Mouse (Mus musculus) liver, adult 2 months (tissue): Measurements from ENCODE around the gene Cib4. TPM values are rescaled to one million over a fixed set of nuclear protein-coding genes. Genes with fewer than 3 reads are reported as not detected.

ENCODE experiments used
- DNase-seq: peaks from one replicate; pipeline ENCODE4 v3.0.0-alpha.2; 2011; ENCODE audit warnings: low read depth, low spot score; ENCODE audit errors: extremely low read depth
- H3K27ac ChIP-seq: fragments of 200-500 bp; replicated peaks from 2 replicates; pipeline ENCODE4 v1.5.1; 2012; ENCODE audit warnings: low read depth, mild to moderate bottlenecking, control low read depth, inconsistent platforms, low read length; ENCODE audit not compliant: insufficient read depth
- H3K27me3 ChIP-seq: fragments of 200-500 bp; 2 replicates; pipeline ENCODE4 v1.6.1; 2012; ENCODE audit warnings: mild to moderate bottlenecking, moderate library complexity, low read length, inconsistent platforms; ENCODE audit not compliant: control insufficient read depth, insufficient read depth
- H3K36me3 ChIP-seq: fragments of 200-500 bp; 2 replicates; pipeline ENCODE4 v1.6.1; 2012; ENCODE audit warnings: low read length, inconsistent platforms; ENCODE audit not compliant: control insufficient read depth, insufficient read depth
- H3K4me1 ChIP-seq: fragments of 200-500 bp; 2 replicates; pipeline ENCODE4 v1.6.1; 2011; ENCODE audit warnings: low read length; ENCODE audit not compliant: control insufficient read depth, insufficient read depth
- H3K4me3 ChIP-seq: fragments of 200-500 bp; 2 replicates; pipeline ENCODE4 v1.5.1; 2011; ENCODE audit warnings: low read depth, mild to moderate bottlenecking, control low read depth, low read length, moderate library complexity; ENCODE audit not compliant: insufficient read depth
- H3K79me2 ChIP-seq: fragments of 200-500 bp; 2 replicates; pipeline ENCODE4 v1.6.1; 2012; ENCODE audit warnings: inconsistent platforms, mild to moderate bottlenecking, low read length, moderate library complexity; ENCODE audit not compliant: control insufficient read depth, insufficient read depth
- H3K9ac ChIP-seq: fragments of 200-500 bp; 2 replicates; pipeline ENCODE4 v1.6.1; 2012; ENCODE audit warnings: low read depth, mild to moderate bottlenecking, control low read depth, inconsistent platforms, low read length
- CTCF ChIP-seq: fragments of 200-500 bp; IDR thresholded peaks from 2 replicates; pipeline ENCODE4 v1.5.1; 2011; ENCODE audit warnings: low read depth, low read length, control low read depth
- POLR2A ChIP-seq: fragments of 200-500 bp; IDR thresholded peaks from 2 replicates; pipeline ENCODE4 v1.6.1; 2011; ENCODE audit warnings: low read length, control low read depth; ENCODE audit not compliant: insufficient read depth; ENCODE audit errors: extremely low read depth
- WGBS: fragments of 180-500 bp; shearing (Covaris S2); methylation state at CpG from one replicate; pipeline ENCODE4 v1.1.7; 2018; 5-methylcytosine and 5-hydroxymethylcytosine counted together
- polyA plus RNA-seq: library from polyadenylated mRNA; depleted of rRNA; stranded (reverse); fragments of >200 nt; gene quantifications from 2 replicates; pipeline ENCODE4 v1.2.3, GENCODE M21; 2012
- total RNA-seq: library from RNA; depleted of rRNA; stranded (reverse); fragments of >200 nt; gene quantifications from 2 replicates; pipeline ENCODE4 v1.2.3, GENCODE M21; 2014

The Cib4 gene
- total and polyA plus RNA-seq, 2 experiments: not detected

DNA sequence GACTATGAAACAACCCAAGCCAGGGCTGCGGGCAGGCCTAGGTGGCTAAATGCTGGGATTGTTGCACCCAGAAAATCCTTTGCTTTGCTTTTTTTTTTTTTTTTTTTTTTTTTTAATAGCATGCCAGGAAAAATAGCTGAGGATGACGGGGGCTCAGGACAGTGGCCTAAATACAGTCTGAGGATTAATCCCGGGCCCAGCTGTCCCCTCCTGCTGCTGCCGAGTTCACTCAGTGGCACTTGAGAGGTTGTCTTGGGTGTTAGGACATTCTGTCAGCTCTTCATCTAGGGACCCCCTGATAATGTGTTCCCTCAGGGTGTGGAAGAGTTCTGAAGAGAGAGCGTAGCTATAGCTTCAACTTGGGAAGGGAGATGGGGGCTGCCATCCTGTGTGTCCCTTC is 18.5 kb downstream of the Cib4 start:
- no peaks in the 10 kb centered on the region for H3K36me3 ChIP-seq
- H3K27ac ChIP-seq: no peak overlapping the region
- DNase-seq: no peak
- TF ChIP-seq POLR2A: no peak
- TF ChIP-seq CTCF: no peak
- no peaks in the 10 kb centered on the region for H3K27me3 ChIP-seq
- no peak overlapping the region for H3K9ac ChIP-seq
- peaks cover 6% of the 10 kb centered on the region; the same call in 1 of the 2 replicates for H3K4me1 ChIP-seq
- H3K4me3 ChIP-seq: no peak overlapping the region
- 84% methylated on average over 5 of the region's 5 CpGs for WGBS
- no peaks in the 10 kb centered on the region for H3K79me2 ChIP-seq

DNA sequence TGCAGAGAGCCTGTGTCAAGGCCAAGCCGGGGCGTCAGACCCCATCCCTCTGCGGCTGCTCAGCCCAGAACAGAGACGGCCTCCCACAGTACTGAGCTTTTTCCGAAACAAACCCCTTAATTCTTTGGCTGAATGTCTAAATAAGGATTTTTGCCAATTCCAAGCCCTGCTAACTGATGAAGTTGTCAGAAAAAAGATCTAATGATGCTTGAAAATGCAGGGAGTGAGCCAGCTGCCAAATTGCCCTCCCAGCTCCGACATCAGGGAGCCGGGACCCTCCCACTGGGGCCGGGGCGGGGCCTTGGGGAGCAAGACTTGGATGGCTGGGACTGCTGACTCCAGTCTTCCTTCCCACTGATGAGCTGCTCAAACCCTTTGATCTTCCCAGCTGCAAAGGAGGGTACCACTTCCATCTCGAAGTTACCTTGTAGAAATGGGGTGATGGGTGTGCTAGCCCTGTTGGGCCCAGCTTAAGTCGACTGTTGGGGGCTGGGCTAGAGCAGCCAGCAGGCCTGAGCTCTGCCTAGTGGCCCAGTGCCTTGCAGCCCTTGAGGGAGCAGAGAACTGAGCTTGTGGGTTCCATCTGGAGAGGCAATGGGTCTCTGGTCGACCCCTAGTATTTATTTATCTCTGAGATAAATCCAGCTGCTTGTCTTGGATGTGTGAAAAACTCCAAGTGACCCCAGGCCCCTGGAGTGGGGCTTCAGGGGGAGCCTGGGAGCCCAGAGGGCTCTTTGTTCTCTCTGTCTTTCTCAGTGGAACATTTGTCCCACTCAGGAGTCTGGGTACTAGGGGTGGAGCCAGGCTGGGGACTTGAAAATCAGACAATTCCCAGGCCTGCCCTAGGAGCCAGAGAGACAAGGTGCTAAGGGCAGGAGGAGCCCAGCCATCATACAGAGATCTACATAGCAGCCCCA is 19.5 kb downstream of the Cib4 start:
- TF ChIP-seq CTCF (no peak), POLR2A (no peak)
- Histone ChIP-seq H3K79me2 (no peaks in the 10 kb centered on the region), H3K27ac (no peak overlapping the region), H3K36me3 (no peaks in the 10 kb centered on the region), H3K27me3 (no peaks in the 10 kb centered on the region), H3K9ac (no peak overlapping the region), H3K4me3 (no peak overlapping the region), H3K4me1 (peaks cover 6% of the 10 kb centered on the region; the same call in 1 of the 2 replicates)
- no peak for DNase-seq
- WGBS: 60% methylated on average over 12 of the region's 12 CpGs

DNA sequence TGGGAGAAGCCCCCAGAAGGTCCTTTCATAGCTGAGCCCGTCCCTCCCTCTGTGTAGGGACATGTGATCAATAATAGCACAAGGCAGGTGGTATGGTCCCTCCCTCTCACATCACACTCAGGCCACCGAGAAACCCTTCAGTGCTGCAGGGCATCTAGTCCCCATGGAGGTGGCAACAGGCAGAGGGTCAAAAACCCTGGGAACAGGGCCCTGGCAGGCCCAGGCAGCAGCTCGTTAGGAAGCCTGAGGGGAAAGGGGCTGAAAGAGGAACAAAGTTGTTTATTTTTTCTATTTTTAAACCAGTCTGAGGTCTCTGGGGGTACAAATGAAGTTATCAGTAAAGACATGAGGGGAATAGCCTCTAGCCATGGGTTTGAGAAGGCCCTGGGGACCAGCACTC is 21.4 kb downstream of the Cib4 start:
- Histone ChIP-seq H3K9ac (no peak overlapping the region), H3K36me3 (no peaks in the 10 kb centered on the region), H3K4me1 (peaks cover 6% of the 10 kb centered on the region; the same call in 1 of the 2 replicates), H3K27me3 (no peaks in the 10 kb centered on the region), H3K4me3 (no peak overlapping the region), H3K27ac (no peak overlapping the region), H3K79me2 (no peaks in the 10 kb centered on the region)
- peak; percentile 4 for DNase-seq
- TF ChIP-seq CTCF: no peak
- TF ChIP-seq POLR2A: no peak
- 54% methylated on average over 3 of the region's 3 CpGs for WGBS

DNA sequence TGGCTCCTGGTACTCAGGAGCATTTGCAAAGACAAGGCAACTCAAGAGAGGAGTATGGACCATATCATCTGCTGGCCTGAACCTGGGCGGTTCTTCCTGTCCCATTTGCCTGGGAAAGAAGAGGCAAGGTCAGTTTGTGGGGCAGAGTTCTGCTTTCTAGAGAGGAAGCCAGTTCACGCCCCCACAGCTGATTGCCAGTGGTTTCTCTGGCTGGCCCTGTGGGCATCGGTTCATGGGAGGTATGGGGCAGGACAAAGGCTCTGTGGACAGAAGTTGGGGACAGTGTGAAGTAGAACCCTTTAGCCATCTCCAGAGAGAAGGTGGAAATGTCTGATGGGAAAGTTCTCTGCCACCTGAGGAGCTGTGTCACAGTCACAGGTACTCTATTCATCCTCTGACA is 22.5 kb downstream of the Cib4 start:
- DNase-seq: peak; percentile 75
- WGBS: 11% methylated on average over 3 of the region's 3 CpGs
- no peaks in the 10 kb centered on the region for H3K36me3 ChIP-seq

DNA sequence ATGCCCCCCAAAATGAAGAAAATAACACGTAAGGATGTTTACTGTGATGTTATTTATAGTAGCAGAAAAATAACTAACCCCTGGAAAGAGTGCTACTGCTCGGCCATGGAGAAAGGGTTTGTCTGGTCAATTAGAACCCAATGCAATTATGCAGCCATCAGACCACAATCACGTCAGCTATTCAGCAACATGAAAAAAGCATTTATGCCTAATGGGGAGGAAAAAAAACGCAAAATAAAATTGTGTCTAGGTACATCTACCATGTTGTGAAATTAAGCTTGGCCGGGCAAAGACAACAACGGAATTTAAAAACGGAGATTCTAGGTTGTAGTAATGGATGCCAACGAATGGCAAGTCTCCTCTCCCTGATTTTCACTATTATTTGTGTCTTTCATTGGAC is 23.2 kb downstream of the Cib4 start:
- H3K27me3 ChIP-seq: no peaks in the 10 kb centered on the region
- no peaks in the 10 kb centered on the region for H3K79me2 ChIP-seq
- H3K9ac ChIP-seq: no peak overlapping the region
- no peaks in the 10 kb centered on the region for H3K36me3 ChIP-seq
- peaks cover 6% of the 10 kb centered on the region; the same call in 1 of the 2 replicates for H3K4me1 ChIP-seq
- no peak overlapping the region for H3K27ac ChIP-seq
- 92% methylated on average over 8 of the region's 8 CpGs for WGBS
- H3K4me3 ChIP-seq: no peak overlapping the region
- no peak for TF ChIP-seq POLR2A
- TF ChIP-seq CTCF: no peak
- no peak for DNase-seq

More for the DNA sequence above, 22.5 kb downstream of the Cib4 start:
- H3K27me3 ChIP-seq: no peaks in the 10 kb centered on the region
- peaks cover 6% of the 10 kb centered on the region; the same call in 1 of the 2 replicates for H3K4me1 ChIP-seq
- no peak overlapping the region for H3K9ac ChIP-seq
- H3K4me3 ChIP-seq: no peak overlapping the region
- no peaks in the 10 kb centered on the region for H3K79me2 ChIP-seq
- H3K27ac ChIP-seq: no peak overlapping the region
- TF ChIP-seq CTCF (no peak), POLR2A (no peak)

DNA sequence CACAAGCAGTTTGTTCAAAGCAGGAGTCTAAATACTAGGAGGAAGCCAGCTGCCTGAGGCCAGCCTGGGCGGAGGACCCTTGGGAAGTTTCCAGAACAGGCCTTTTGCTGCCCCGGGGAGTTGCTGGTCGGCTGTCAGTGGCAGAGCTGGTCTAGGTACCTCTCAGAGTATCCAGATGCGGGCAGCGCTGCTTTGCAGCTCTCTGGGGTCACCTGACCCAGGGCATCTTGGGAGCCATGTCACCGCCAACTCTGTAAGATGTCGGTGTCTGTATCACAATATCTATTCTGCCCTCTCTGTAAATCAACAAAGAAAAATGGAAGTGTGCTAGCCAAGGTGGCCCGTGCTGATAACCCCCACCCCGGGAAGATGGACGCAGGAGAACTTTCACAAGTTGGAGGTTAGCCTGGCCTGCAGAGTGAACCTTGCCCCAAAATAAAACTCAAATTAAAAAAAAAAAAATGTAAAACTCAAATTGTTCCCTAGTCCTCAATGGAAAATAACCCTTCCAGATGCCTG is 25.4 kb downstream of the Cib4 start:
- Histone ChIP-seq H3K36me3 (no peaks in the 10 kb centered on the region), H3K27me3 (no peaks in the 10 kb centered on the region), H3K4me3 (no peak overlapping the region), H3K27ac (no peak overlapping the region), H3K79me2 (no peaks in the 10 kb centered on the region), H3K4me1 (peaks cover 6% of the 10 kb centered on the region; the same call in 1 of the 2 replicates), H3K9ac (no peak overlapping the region)
- no peak for DNase-seq
- no peak for TF ChIP-seq CTCF
- no peak for TF ChIP-seq POLR2A
- 83% methylated on average over 10 of the region's 10 CpGs for WGBS
